25 mouse cellular contexts compared by ENCODE assay signal in genomic region chr16:94003478-94003877, GRCm38 (mm10). TPM values are rescaled to one million over a fixed set of nuclear protein-coding genes. Genes with fewer than 3 reads are reported as not detected.
DNase-seq lines count a peak whose midpoint lies in the region; ATAC-seq and TF ChIP-seq lines count a peak whose summit lies in the region.
"Had no signal": no experiment of that assay in that cellular context is flagged by ENCODE, and none has a peak within 500 bp of the region (broad histone marks: within the 10 kb centered on the region; RNA-seq: fewer than 3 reads in every experiment).

No protein-coding gene starts in this region.

- no peak overlapping the region for H3K4me2 ChIP-seq in midbrain, embryonic 11.5 days
- no peak overlapping the region for H3K4me2 ChIP-seq in midbrain, embryonic 14.5 days (ENCODE audit: low read length)
- H3K4me2 ChIP-seq in intestine, embryonic 16.5 days (ENCODE audit: low read depth, low read length) = no peak overlapping the region
- H3K4me2 ChIP-seq: embryonic facial prominence, embryonic 12.5 days; forebrain, embryonic 13.5 days; forebrain, embryonic 15.5 days had no signal

- in situ Hi-C loops in ES-E14 (cut with MboI; ENCODE audit: low sequenced_read_pairs in 2 of 2, unreplicated experiment in 2 of 2) = no loop called here

- no peak overlapping the region for H3K9ac ChIP-seq in midbrain, embryonic 11.5 days (ENCODE audit: low read length)
- no peak overlapping the region for H3K9ac ChIP-seq in midbrain, embryonic 14.5 days (replicated peaks; ENCODE audit: low read length)
- no peak overlapping the region for H3K9ac ChIP-seq in ES-E14 (ENCODE audit: insufficient read depth, low read depth, low read length, poor library complexity, severe bottlenecking)
- H3K9ac ChIP-seq in intestine, embryonic 16.5 days (ENCODE audit: low read depth, low read length) = no peak overlapping the region
- H3K9ac ChIP-seq: embryonic facial prominence, embryonic 12.5 days; forebrain, embryonic 13.5 days; forebrain, embryonic 15.5 days; forebrain, postnatal 0 days had no signal

- peaks cover 10% of the 10 kb centered on the region for H3K4me1 ChIP-seq in midbrain, embryonic 11.5 days (ENCODE audit: control insufficient read depth, insufficient read depth, low read length)
- H3K4me1 ChIP-seq in midbrain, embryonic 14.5 days (ENCODE audit: control insufficient read depth, insufficient read depth, low read length) = peaks cover 4% of the 10 kb centered on the region; the same call in 1 of the 2 replicates
- peaks cover 17 to 27% of the 10 kb centered on the region in 2 experiments for H3K4me1 ChIP-seq in ES-E14 (ENCODE audit: control insufficient read depth in 2 of 2, insufficient read depth in 2 of 2, low read length in 2 of 2, poor library complexity in 1 of 2)
- H3K4me1 ChIP-seq in intestine, embryonic 16.5 days (ENCODE audit: control insufficient read depth, insufficient read depth, low read length) = peaks cover 16% of the 10 kb centered on the region
- H3K4me1 ChIP-seq: embryonic facial prominence, embryonic 12.5 days; forebrain, embryonic 13.5 days; forebrain, embryonic 15.5 days had no signal

- no peaks in the 10 kb centered on the region for H3K9me3 ChIP-seq in midbrain, embryonic 11.5 days (ENCODE audit: control insufficient read depth, low read length)
- no peaks in the 10 kb centered on the region for H3K9me3 ChIP-seq in midbrain, embryonic 14.5 days (ENCODE audit: control insufficient read depth, low read length)
- no peaks in the 10 kb centered on the region for H3K9me3 ChIP-seq in ES-E14 (ENCODE audit: control insufficient read depth, insufficient read depth, low read depth, low read length)
- H3K9me3 ChIP-seq in intestine, embryonic 16.5 days (ENCODE audit: control insufficient read depth, low read length) = no peaks in the 10 kb centered on the region
- H3K9me3 ChIP-seq: embryonic facial prominence, embryonic 10.5 days; embryonic facial prominence, embryonic 12.5 days; forebrain, embryonic 13.5 days; forebrain, embryonic 15.5 days had no signal

- H3K36me3 ChIP-seq in midbrain, embryonic 11.5 days (ENCODE audit: control insufficient read depth, insufficient read depth, low read length) = no peaks in the 10 kb centered on the region
- H3K36me3 ChIP-seq in midbrain, embryonic 14.5 days (ENCODE audit: control insufficient read depth, insufficient read depth, low read length) = no peaks in the 10 kb centered on the region
- H3K36me3 ChIP-seq in ES-E14 (ENCODE audit: control insufficient read depth, insufficient read depth, low read length, poor library complexity, severe bottlenecking) = no peaks in the 10 kb centered on the region
- H3K36me3 ChIP-seq in intestine, embryonic 16.5 days (ENCODE audit: control insufficient read depth, insufficient read depth, low read length) = no peaks in the 10 kb centered on the region
- H3K36me3 ChIP-seq: embryonic facial prominence, embryonic 10.5 days; embryonic facial prominence, embryonic 12.5 days; forebrain, embryonic 15.5 days had no signal

- no peak for ATAC-seq in midbrain, embryonic 11.5 days (ENCODE audit: low FRiP score)
- ATAC-seq in midbrain, embryonic 14.5 days (ENCODE audit: low FRiP score, low TSS enrichment) = no peak
- ATAC-seq in intestine, embryonic 16.5 days = no peak
- ATAC-seq: CD4-positive, CD25-positive, alpha-beta regulatory T cell, adult 4 months; forebrain, embryonic 13.5 days; forebrain, embryonic 15.5 days; forebrain, postnatal 0 days had no signal

- DNase-seq in midbrain, embryonic 11.5 days (ENCODE audit: low spot score, missing footprints) = peak; percentile 72
- DNase-seq in midbrain, embryonic 14.5 days = no peak
- DNase-seq in ES-E14 (ENCODE audit: low read depth, low spot score) (no peak), ZHBTc4 (ENCODE audit: low read depth, low spot score) (peak; percentile 85)
- DNase-seq in retina, postnatal 1 day = no peak
- DNase-seq: adrenal gland, adult 2 months; adrenal gland, postnatal 10 days; adrenal gland, postnatal 25 days; B cell, adult 2 months; cerebellum, adult 11 months; cerebellum, adult 2 months; cerebellum, adult 9-10 months; cerebellum, postnatal 10 days; cerebellum, postnatal 25 days; forebrain, postnatal 0 days had no signal

- H3K27me3 ChIP-seq in midbrain, embryonic 11.5 days (ENCODE audit: control insufficient read depth, insufficient read depth, low read length) = no peaks in the 10 kb centered on the region; the same call in 1 of the 2 replicates
- no peaks in the 10 kb centered on the region for H3K27me3 ChIP-seq in midbrain, embryonic 14.5 days (ENCODE audit: control insufficient read depth, insufficient read depth, low read length)
- H3K27me3 ChIP-seq in intestine, embryonic 16.5 days (replicated peaks; ENCODE audit: control insufficient read depth, insufficient read depth, low read length) = no peaks in the 10 kb centered on the region
- H3K27me3 ChIP-seq: CH12.LX; embryonic facial prominence, embryonic 12.5 days; forebrain, embryonic 13.5 days; forebrain, embryonic 15.5 days had no signal

- no peak overlapping the region for H3K27ac ChIP-seq in midbrain, embryonic 11.5 days (ENCODE audit: low read depth, low read length)
- no peak overlapping the region for H3K27ac ChIP-seq in midbrain, embryonic 14.5 days (replicated peaks; ENCODE audit: low read depth, low read length)
- peak overlapping the region; percentile 45; the same call in 1 of the 2 replicates for H3K27ac ChIP-seq in ES-E14 (ENCODE audit: insufficient read depth, low read depth, low read length, poor library complexity, severe bottlenecking)
- H3K27ac ChIP-seq in intestine, embryonic 16.5 days (ENCODE audit: low read length) = no peak overlapping the region
- H3K27ac ChIP-seq: embryonic facial prominence, embryonic 10.5 days; embryonic facial prominence, embryonic 12.5 days; forebrain, embryonic 13.5 days; forebrain, embryonic 15.5 days had no signal

- WGBS in midbrain, embryonic 11.5 days = 82% methylated on average over 6 of the region's 6 CpGs
- 86% methylated on average over 6 of the region's 6 CpGs for WGBS in midbrain, embryonic 14.5 days
- 80% methylated on average over 6 of the region's 6 CpGs for WGBS in intestine, embryonic 16.5 days

- H3K4me3 ChIP-seq in midbrain, embryonic 11.5 days (ENCODE audit: low read depth, low read length) = no peak overlapping the region
- H3K4me3 ChIP-seq in midbrain, embryonic 14.5 days (replicated peaks; ENCODE audit: low read depth, low read length) = no peak overlapping the region
- no peak overlapping the region for H3K4me3 ChIP-seq in ES-E14 (ENCODE audit: insufficient read depth in 1 of 2, low read depth in 1 of 2, low read length in 2 of 2, poor library complexity in 1 of 2, severe bottlenecking in 1 of 2)
- H3K4me3 ChIP-seq in intestine, embryonic 16.5 days (ENCODE audit: low read length) = no peak overlapping the region
- H3K4me3 ChIP-seq: embryonic facial prominence, embryonic 10.5 days; embryonic facial prominence, embryonic 12.5 days; forebrain, embryonic 13.5 days; forebrain, embryonic 15.5 days had no signal

TF ChIP-seq in ES-E14, 5 proteins besides CTCF, POLR2A, EP300 and RAD21:
- TF ChIP-seq ZC3H11A (IDR thresholded peaks at IDR 0.05; ENCODE audit: borderline replicate concordance, low read depth, low read length) (no peak), HCFC1 (IDR thresholded peaks at IDR 0.05; ENCODE audit: borderline replicate concordance, insufficient read depth, low read length) (no peak), ZNF384 (IDR thresholded peaks at IDR 0.05; ENCODE audit: low read depth, low read length) (no peak), CHD2 (IDR thresholded peaks at IDR 0.05; ENCODE audit: low read depth, low read length) (no peak), MAFK (IDR thresholded peaks at IDR 0.05; ENCODE audit: insufficient read depth, low read depth, low read length) (no peak)
TF ChIP-seq in ES-E14: peak in this region for 0.

RNA-seq across cellular contexts. Expression of gene Cldn14, which starts 5.2 kb away (rescaled TPM):
- polyA plus RNA-seq in midbrain, embryonic 11.5 days (2014; fragmentation: Nextera tagmentation; extraction: Ambion mirVana) = not detected in 2 replicates
- not detected in 2 replicates for polyA plus RNA-seq in midbrain, embryonic 14.5 days (2014; fragmentation: Nextera tagmentation; extraction: Ambion mirVana)
- total RNA-seq in ES-E14 (2012; rRNA removed) = 0.36 and 0.37 TPM in 2 replicates
- 0.58 and 0.61 TPM in 2 replicates for polyA plus RNA-seq in intestine, embryonic 16.5 days (2015; fragmentation: Nextera tagmentation; extraction: Ambion mirVana)
- total RNA-seq: adrenal gland, adult 2 months; adrenal gland, postnatal 25 days; forebrain, postnatal 0 days; MEL had no signal
- polyA plus RNA-seq: brain, embryonic 14.5 days; CD4-positive, CD25-positive, alpha-beta regulatory T cell, adult 4 months; embryonic facial prominence, embryonic 10.5 days; forebrain, embryonic 11.5 days; forebrain, embryonic 13.5 days; forebrain, embryonic 15.5 days; forebrain, postnatal 0 days had no signal

Comparison
In these comparisons a context has a peak if more than half of its experiments do, and no peak if none do; other contexts are left out.
1. DNase-seq: peak in midbrain, embryonic 11.5 days (single experiment) and ZHBTc4 (single experiment); none in midbrain, embryonic 14.5 days (single experiment), ES-E14 (single experiment) and retina, postnatal 1 day (single experiment).